Mouse (Mus musculus) gastrocnemius, adult 8-10 months (tissue): ENCODE measurements at regions not wholly inside any gene's neighbourhood (a gene's known extent, or its start where the extent isn't known, plus 50 kb on each side); places are given as distances from the start of the nearest gene placed in this dataset.

Experiments used
- DNase-seq, 2 experiments: peaks; one replicate each; pipeline ENCODE4 v3.0.0; 2022; ENCODE audit warnings: low spot score in 2 of 2

GRCm38 (mm10) chr7:73593645-73594385 lies 52.2 kb upstream of the Chd2 start:
- no peak for DNase-seq

- no peak for DNase-seq
These were observed 51.2 kb upstream of the Chd2 start for GRCm38 (mm10) chr7:73592857-73593256.
